Mouse (Mus musculus) left cerebral cortex, postnatal 14 days (tissue): ENCODE results near the gene Hace1. TPM values are rescaled to one million over a fixed set of nuclear protein-coding genes. Genes with fewer than 3 reads are reported as not detected.

Experiments used
- DNase-seq, 2 experiments: peaks; one replicate each; pipeline ENCODE4 v3.0.0; 2021 to 2022; ENCODE audit warnings: low spot score in 2 of 2, mixed read lengths in 1 of 2
- intact Hi-C: fragments of 180-260 bp; cut with DNase I; formaldehyde crosslinking; loops from one replicate; pipeline ENCODE4 v1.15.1; 2025
- microRNA-seq, 2 experiments: library from miRNA; unstranded; fragments of <30 nt; microRNA quantifications; one replicate each; pipeline ENCODE4 v1.2.0; 2022
- total RNA-seq, 2 experiments: library from RNA; stranded (reverse); gene quantifications; 2 replicates each; pipeline ENCODE4 v1.2.3; 2021

Hace1 gene
- total RNA-seq, 2 experiments from 2014 or later = 37.1 to 37.9 TPM

DNA sequence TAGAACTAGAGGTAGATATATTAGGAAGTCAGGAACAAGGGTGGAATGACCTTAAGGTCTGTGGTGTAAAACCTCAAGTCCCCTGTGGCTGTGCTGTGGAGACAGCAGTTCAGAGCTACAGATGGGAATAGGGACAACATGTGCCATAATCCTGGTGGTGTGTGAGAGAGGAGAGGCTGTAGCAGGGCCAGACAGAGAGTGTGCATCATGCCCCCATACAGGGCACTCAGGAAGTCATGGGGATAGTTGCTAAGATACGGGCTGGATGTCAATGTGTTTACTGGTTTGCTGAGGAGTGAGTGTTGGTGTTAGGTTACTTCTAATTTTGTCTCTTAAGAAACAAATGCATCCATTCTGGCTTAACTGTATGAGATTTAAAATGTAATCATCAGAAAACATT lies 108.6 kb downstream of the Hace1 start:
- intact Hi-C loops = no loop called here
- no peak for DNase-seq

DNA sequence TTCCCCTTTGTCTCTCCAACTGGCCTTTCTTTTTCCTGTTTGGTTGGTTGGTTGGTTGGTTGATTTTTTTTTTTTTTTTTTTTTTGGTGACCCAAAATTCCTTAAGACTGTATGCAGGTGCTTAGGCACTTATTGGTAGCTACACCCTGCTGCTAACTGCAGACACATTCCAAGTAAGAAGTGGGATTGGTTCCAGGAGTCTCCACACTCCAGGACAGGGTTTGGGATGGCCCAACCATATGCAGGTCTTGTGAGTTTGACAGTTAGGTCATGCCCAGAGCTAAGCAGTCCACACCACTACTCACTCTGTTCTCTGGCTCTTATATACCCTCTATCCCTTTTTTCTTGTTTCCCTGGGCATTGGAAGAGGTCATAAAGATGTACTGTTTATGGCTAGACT lies 117.3 kb downstream of the Hace1 start:
- DNase-seq = no peak
- intact Hi-C loops = no loop called here

DNA sequence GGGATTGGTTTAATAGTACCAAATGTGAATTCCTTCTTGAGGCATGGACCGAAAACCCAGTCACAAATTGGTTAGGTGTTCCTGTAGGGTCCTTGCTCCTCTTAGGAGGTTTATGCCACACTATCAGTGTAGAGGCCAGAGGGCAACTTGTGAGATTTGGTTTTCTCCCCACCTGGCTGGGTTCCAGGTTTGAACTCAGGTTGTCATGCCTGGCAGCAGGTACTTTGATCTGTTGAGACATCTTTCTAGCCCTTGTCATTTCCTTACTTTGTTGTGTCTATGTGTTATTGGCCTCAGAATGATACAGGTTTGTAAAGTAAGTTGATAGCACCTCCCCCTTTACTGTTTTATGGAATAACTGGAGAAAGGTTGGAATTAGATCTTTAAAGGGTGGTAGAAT lies 117.9 kb downstream of the Hace1 start:
- no peak for DNase-seq
- intact Hi-C loops = no loop called here

DNA sequence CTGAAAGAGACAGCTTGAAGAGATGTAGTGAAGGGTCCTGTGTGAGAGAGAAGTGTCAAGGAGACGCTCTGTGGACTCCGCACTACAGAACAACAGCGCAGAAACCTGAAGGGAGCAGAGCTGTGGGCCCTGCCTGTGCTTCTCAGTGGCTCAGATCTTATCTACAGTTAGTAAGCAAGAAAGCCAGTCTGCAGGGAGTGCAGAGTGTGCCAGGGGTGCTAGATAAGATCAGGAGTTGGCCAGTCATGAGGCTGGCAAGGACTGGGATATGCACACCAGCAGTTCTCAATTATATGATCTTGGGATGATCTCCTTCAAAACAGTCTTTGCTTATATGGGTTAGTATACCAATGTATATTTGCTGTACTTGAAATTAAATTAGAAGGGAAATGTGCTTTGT lies 121.3 kb downstream of the Hace1 start:
- no peak for DNase-seq
- intact Hi-C loops = no loop called here

DNA sequence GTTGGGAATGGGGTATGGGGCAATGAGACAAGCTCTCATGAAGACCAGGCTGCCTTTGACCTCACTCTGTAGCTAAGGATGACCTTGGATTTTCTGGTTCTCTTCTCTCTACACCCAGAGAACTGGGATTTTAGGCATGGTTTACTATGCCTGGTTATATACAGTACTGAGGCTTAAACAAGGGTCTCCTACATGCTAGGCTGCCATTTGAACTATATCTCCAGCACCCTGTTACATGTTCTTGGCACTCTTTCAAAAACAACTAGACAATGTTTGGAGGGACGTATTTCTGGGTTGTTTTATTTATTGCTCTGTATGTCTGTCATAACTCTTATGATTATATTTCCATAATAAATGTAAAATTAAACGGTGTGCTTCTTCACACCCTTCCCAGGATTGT lies 129.2 kb downstream of the Hace1 start:
- intact Hi-C loops = no loop called here
- DNase-seq = no peak

DNA sequence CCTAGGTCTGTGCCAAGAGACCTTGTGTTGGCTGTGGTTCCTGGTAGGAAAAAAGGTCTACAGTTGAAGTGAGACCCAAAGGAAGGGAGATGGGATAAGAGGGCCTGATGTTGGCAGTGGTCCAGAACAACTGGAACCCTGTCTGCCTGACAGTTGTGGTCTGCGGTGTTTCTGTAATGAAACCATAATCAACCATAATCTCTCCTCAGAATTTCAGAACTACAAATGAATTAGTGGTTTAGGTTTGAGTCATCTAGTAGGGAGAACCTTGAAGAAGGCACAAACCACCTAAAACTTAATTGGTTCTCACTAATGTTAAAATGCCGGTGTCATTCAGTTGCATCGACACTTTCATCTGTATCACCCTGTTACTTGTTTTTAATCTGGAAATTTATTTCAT lies 133.2 kb downstream of the Hace1 start:
- intact Hi-C loops = no loop called here
- DNase-seq = no peak

DNA sequence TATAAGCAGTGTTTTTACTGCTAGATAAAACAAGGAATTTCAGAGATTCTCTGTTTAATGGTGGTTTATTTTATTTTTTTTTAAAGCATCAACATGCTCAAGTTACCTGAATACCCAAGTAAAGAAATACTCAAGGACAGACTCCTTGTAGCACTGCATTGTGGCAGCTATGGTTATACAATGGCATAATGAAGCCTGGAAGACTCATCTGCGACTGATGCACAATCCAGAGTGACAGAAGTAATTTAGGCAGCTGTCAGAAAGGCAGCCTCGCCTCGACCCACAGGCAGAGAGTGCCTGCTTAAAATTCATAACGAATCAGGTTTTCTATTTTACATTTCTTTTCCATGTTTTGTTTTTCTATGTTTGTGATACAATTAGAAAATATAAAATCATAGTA lies 133.7 kb downstream of the Hace1 start:
- no peak for DNase-seq
- intact Hi-C loops = no loop called here

Small RNA genes within 50 kb of the gene (microRNA-seq; reads per million reads assigned to microRNA genes)
- 0 reads per million in 2 experiments for gene Gm27731

Other genes starting within 250 kb of the Hace1 start
- under 1 TPM; 0.48 to 0.82 TPM for gene Bves, start 242.1 kb upstream of the Hace1 start, total RNA-seq
- 1 to 10 TPM; 3.1 to 3.3 TPM for gene Lin28b, start 91.4 kb upstream of the Hace1 start, total RNA-seq